Mouse (Mus musculus) heart, adult 8-10 months (tissue): ENCODE data around the gene Echdc2. TPM values are rescaled to one million over a fixed set of nuclear protein-coding genes. Genes with fewer than 3 reads are reported as not detected.

Source experiments
- DNase-seq: peaks from one replicate; pipeline ENCODE4 v3.0.0; 2022; ENCODE audit warnings: low spot score
- total RNA-seq, 4 experiments: library from RNA; stranded (reverse); gene quantifications; 2 replicates each; pipeline ENCODE4 v1.2.4; 2022

Gene Echdc2
- total RNA-seq, 4 experiments from 2014 or later, result 33.6 to 45.8 (median 37.9) TPM

- no peak for DNase-seq
Observed at GRCm38 (mm10) chr4:108199236-108199635, 34.0 kb downstream of the Echdc2 start.

DNA sequence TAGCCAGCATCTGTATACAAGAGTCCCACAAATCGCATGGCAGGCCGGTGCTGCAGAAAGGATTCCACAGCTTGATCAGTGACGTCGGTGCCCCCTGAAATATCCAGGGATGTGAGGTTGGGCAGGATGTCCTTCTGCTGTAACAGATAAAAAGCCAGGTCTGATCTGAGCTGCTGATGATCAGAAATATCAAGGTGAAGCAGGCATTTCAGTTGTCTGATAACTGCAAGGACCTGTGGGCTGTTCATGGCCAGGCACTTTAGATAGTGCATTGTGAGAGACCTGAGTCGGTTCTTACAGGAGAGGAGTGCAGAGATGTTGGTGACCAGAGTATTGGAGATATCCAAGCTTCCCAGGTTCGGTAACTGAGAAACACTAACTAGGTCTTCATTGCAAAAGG is 39.4 kb downstream of the Echdc2 start:
- no peak for DNase-seq

GRCm38 (mm10) chr4:108213023-108213422 is 47.8 kb downstream of the Echdc2 start:
- DNase-seq, result no peak

- DNase-seq, result no peak
Observed at GRCm38 (mm10) chr4:108217332-108218179, 52.3 kb downstream of the Echdc2 start, which contains the start of gene Zyg11a. Gene Zyg11a (minus strand): TSS chr4:108218048.

DNA sequence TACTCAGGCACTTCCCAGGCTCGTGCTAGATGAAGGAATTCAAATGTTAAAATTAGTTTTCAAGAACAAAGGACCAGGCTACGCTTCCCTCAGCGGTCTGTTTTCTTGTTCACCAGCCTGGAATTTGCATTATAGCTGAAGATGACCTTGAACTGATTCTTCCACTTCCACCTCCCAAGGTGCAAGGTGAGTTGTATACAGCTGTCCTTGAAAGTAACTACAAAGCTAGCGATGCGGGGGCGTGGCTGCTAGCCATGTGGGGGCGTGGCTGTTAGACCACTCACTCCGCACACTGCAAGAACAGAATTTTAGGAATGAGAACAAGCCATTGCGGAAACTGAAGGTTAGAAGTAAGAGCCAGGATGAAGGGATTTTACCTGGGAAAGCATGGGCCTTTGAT is 53.8 kb downstream of the Echdc2 start:
- DNase-seq, result no peak

DNA sequence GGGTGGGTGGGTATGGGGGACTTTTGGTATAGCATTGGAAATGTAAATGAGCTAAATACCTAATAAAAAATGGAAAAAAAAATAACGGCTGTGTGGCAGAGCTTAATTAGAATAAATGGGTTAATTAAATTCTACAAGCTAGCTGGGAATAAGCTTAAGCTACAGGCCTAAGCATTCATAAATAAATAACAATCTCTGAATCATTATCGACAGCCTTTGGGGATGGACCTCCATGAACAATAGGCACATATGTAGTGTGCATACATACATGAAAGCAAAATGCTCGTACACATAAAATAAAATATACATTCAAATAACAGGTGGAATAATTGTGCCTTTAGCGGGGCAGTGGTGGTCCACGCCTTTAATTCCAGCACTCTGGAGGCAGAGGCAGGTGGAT is 57.3 kb downstream of the Echdc2 start:
- DNase-seq, result no peak

- DNase-seq, result no peak
Observed at GRCm38 (mm10) chr4:108225341-108225872, 60.2 kb downstream of the Echdc2 start.

Other genes with a start within 250 kb of the Echdc2 start
- 100 to 1,000 TPM; 273 to 347 (median 313) TPM for gene Cpt2, start 241.8 kb upstream of the Echdc2 start, total RNA-seq
- gene Slc1a7, start 197.1 kb upstream of the Echdc2 start, total RNA-seq, result under 1 TPM in 3 of 4 experiments, not detected in 1; 0.16 to 0.60 (median 0.41) TPM
- 10 to 100 TPM; 16.0 to 26.0 (median 19.9) TPM for gene Podn, start 69.0 kb upstream of the Echdc2 start, total RNA-seq
- gene Scp2, start 20.4 kb upstream of the Echdc2 start, total RNA-seq, result 100 to 1,000 TPM; 348 to 427 (median 386) TPM
- under 1 TPM in 2 of 4 experiments, not detected in 2; 0.13 to 0.20 TPM for gene Zyg11a, start 52.6 kb downstream of the Echdc2 start, total RNA-seq
- gene Zyg11b, start 135.7 kb downstream of the Echdc2 start, total RNA-seq, result 10 to 100 TPM; 38.1 to 41.9 (median 40.5) TPM
- 10 to 100 TPM; 31.0 to 45.6 (median 36.2) TPM for gene Coa7, start 162.7 kb downstream of the Echdc2 start, total RNA-seq
- not detected for gene Shisal2a, start 217.9 kb downstream of the Echdc2 start, total RNA-seq
- 1 to 10 TPM; 4.4 to 9.5 (median 6.3) TPM for gene Gpx7, start 241.5 kb downstream of the Echdc2 start, total RNA-seq